Mouse (Mus musculus) frontal cortex, adult 2 months (tissue): ENCODE measurements around the gene Fkbp7. TPM values are rescaled to one million over a fixed set of nuclear protein-coding genes. Genes with fewer than 3 reads are reported as not detected.

ENCODE experiments used
- DNase-seq, 2 experiments: peaks; one replicate each; pipeline ENCODE4 v3.0.0; 2022; ENCODE audit warnings: low spot score in 1 of 2; ENCODE audit errors: extremely low spot score in 1 of 2
- polyA plus RNA-seq: library from polyadenylated mRNA; depleted of rRNA; stranded (reverse); fragments of >200 nt; gene quantifications from 2 replicates; pipeline ENCODE4 v1.2.3, GENCODE M21; 2012; rRNA removed

Gene Fkbp7
- polyA plus RNA-seq: 7.2 and 9.2 TPM in 2 replicates

DNA sequence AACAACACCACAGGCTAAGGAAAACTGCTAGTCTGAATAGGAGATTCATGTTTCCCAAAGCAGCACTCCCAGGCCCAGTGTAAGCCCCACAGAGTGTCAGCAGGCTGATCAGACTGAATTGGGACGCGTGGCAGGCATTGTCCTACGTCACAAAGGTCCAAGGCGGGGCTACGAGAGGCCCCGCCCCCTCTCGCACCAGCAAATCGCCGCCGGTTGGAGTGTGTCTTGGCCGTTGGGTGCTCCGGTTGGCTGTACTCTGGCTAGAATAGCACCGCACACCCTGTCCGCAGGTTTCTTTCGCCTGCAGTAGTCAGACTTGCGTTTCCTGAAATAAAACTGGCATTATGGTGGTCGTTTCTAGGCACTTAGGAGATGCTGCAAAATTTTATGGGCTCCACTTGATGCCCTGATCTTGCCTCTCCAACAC lies at the start of gene Fkbp7:
Gene Fkbp7 (minus strand): TSS at position 151 of the 427 bp plus-strand sequence.
- DNase-seq: peak; percentile 76 to 90

DNA sequence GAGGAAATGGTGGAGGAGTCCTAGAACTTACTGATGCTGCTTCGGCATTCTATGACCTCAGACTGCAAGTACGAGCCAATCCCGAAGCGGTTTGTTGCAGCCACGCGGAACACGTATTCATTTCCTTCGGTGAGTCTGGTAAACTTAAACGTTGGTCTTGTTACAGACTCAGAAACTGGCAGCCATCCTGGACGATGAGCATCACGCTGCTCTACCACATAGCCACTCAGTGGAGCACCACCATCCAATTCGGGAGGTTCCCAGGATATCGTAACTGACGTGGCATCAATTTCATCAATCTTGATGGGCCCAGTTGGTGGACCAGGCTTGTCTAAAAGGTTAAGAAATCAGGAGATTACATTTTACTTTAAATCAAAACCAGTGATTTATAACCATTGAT lies 46.7 kb upstream of the Fkbp7 start:
- DNase-seq: no peak

DNA sequence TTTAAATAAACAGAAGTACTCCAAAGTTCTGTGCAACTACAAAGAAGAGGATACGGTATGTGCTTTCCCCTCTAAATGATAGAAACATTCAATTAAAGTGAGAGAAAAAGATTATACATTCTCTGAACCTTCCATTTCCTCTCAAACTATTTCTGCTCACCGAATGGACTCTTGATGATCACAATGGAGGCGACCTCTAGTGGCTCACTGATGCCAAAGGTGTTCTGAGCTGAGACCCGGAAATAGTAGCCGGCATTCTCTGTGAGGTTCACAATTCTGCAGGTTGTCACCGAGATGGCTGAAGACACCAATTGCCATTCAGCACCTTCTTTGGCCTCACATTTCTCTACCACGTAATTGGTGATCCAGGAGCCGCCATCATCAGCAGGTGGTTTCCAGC lies 42.1 kb upstream of the Fkbp7 start:
- no peak for DNase-seq

DNA sequence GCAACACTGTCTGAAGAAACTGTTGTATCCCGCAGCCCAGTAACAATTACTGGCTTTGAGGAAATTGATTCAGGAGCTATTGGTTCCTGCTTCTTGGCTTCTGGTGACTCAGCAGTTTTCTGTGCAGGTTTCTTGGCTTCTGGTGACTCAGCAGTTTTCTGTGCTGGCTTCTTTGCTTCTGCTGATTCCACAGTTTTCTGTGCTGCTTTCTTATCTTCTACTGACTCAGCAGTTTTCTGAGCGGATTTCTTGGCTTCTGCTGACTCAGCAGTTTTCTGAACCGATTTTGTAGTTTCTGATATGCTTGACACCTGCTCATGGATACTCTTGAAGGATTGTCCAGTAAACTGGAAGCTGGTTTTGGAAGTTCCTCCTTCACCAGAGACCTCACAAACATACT lies 35.6 kb upstream of the Fkbp7 start:
- no peak for DNase-seq

DNA sequence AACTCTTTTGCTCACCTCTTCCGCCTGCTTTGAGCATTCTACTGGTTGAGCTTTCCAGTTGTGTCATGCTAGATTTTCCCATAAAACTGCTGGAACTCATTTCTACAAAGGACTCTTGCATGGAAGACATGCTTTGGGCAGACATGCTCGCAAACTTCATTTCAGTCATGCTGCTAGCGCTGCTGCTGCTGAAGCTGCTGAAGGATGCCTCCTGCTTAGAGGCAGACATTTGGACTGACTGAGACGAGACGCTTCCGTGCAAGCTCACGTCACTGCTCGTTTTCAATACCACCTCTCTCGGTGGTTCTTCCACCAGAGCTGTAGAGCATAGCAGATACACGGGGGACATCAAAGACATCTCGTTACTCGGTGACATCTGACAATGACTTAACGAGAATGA lies 32.7 kb upstream of the Fkbp7 start:
- DNase-seq: no peak

DNA sequence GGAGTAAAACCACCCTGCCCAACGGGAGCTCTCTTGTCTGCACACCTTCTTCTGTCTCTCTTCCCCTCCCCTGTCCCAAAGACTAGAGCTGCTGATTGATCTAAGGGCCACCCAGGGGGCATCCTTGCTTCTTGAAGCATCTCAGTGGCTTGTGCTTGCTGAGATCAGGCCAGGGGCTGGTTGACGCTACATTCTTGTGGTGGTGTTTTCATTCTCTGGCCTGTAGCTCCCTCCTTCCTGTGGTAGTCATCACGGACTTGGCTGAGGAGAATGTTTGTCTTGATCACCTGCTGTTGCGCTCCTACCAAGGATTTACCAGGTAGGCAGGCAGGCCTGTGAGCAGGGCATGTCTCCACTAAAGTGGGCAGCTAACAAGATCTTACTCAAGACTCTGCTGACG lies 29.8 kb upstream of the Fkbp7 start:
- DNase-seq: no peak

DNA sequence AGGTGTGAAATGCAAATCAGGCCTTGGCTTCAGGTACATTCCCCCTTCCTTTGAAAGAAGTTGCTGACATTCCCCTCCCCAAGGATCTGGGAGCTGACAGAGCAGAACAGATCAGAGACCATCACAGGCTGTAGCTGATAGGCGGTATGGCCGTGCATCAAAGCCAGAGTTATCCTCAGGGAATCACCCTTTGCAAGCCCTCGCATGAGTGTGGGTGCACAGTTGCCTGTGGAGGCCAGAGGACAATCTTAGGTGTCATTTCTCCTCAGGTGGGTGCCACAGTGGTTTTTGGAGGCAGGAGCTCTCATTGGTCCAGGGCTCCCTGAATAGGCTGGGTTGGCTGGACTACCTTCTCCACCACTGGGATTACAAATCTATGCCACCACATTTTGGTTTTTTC lies 29.3 kb upstream of the Fkbp7 start:
- no peak for DNase-seq

DNA sequence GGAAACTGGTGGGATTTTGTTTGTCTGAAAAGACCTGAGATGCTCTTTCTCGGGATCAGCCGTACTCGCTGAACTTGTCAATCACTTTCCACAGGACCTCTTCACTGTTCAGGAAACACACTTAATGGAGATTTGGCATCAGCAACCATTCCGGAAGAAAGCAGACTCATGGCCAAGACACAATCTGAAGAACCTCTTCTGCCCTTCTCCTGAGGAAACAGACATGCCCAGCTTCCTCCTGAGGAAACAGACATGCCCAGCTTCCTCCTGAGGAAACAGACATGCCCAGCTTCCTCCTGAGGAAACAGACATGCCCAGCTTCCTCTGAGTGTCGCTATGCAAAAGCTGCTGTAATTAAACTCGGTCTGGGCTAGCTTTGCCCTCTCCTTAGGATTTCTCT lies 22.4 kb upstream of the Fkbp7 start:
- DNase-seq: no peak

DNA sequence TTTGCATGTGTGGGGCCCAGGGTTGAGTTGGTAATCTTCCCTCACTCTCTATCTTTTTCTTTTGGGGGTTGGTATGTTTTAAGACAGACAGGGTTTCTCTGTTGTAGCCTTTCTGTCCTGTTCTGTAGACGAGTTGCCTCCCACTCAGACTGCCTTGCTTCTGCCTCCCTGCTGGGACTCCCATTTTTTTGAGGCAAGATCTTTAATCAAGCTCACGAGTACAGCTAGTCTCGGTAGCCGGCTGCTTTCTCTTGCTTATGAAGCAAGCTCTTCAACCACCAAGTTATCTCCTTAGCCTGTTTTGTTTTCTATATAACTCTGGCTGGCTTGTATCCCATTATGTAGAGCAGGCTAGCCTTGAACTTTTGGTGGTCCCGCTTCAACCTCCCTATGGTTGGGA lies 20.8 kb upstream of the Fkbp7 start:
- DNase-seq: no peak

DNA sequence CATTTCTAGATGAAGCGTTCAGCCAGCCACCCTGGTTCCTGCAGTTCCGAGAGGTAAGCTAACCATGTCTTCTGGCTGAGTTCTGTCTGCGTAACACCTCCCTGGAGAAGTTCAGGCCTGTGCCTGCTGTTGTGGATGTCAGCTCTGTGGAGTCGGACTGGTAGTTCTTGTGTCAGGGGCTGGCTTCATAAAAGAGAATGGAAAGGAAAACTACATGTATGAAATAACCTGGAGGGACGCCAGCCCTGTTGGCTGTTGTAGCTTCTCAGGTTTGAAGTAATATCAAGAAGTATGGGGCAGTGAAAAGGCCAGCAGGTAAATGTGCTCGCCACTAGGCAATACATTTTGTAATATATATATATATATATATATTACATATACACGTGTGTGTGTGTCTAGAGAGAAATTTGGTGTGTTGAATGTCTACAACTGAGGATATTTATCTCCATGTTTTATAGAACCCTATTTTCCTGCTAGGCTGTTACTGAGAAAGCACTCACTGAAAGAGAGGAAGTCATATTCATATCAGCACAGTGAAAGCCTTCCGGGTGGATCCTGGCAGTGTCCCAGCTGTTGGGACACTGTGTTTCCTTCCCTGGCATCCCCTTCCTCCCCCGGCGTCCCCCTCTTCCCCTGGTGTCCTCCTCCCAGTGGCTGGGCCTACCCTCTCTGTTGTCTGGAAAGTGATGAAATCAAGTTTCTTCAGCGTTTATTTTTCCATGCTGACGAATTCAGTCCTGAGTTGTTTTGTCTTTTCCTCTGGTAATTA lies 17.7 kb upstream of the Fkbp7 start:
- no peak for DNase-seq

DNA sequence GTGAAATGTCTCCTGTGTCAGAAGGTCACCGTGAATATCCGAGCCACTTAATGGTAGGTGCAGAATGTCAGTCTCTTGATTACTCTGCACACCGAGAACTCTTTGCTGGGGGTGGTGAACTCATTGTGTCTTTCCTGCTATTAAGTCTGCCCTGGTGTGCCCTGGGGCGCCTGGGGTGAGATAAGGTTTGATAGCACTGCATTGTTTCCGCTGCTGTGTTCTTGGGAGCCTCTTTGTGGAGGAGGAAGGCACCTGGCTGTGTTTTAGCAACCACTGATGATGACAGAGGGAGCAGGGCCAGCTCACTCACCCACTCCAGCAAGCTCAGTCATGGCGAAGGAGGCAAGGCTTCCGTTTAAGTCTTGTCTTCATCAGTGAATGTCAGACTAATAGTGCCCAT lies 15.2 kb upstream of the Fkbp7 start:
- DNase-seq: peak in 1 of 2 experiments; percentile 15

DNA sequence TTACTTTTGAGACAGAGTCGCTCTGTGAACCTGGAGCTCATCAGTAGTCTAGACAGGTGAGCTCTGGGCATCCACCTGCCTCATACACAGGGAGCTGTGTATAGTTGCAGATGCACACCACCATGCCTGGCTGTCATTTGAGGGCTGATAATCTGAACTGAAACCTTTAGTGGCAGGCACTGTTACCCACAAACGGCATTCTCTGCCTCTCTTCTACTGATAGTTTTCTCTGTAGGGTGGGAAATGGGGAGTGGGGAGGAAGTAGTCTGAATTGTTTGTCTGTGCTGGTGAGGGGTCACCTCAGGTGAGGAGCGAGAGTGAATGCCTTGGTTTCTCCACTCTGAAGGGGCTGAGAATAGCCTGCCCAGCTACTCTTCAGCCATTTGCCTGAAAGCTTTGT lies 14.7 kb upstream of the Fkbp7 start:
- no peak for DNase-seq

DNA sequence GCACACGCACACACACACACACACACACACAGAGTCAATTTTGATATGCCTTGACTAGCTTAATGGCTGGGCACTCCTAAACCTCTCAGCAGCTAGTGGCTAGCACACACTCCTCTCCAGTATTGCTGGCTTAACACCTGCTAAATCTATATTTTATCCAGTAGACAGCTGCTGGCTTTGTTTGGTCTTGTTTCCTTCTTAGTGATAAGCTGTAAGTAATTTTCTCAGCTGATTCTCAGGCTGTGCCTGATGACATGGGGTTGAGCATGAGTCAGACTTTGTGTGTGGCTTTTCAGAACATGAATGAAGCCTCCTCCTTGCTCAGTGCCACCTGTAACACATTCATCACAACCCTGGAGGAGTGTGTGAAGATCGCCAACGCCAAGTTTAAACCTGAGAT lies 14.1 kb upstream of the Fkbp7 start:
- peak in 1 of 2 experiments; percentile 32 for DNase-seq

DNA sequence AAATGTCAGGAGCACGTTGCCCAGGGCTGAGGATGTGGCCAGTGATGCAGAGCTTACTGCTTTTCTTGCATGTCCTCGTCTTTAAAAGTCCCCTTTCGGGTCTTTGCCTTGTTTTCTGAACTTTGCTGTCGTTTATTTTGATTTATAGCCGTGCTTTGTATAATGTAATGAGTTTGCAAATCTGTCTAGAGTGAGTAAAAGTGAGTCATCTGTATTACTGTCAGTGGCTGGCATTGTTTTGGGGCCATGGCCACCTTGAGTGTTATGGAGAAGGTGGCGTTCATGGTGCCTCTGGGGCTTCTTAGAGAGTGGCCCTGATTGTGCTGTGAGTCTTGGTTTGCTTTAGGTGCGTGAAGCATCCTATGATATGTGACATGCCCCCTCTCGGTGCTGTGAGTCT lies 9.4 kb upstream of the Fkbp7 start:
- DNase-seq: no peak

DNA sequence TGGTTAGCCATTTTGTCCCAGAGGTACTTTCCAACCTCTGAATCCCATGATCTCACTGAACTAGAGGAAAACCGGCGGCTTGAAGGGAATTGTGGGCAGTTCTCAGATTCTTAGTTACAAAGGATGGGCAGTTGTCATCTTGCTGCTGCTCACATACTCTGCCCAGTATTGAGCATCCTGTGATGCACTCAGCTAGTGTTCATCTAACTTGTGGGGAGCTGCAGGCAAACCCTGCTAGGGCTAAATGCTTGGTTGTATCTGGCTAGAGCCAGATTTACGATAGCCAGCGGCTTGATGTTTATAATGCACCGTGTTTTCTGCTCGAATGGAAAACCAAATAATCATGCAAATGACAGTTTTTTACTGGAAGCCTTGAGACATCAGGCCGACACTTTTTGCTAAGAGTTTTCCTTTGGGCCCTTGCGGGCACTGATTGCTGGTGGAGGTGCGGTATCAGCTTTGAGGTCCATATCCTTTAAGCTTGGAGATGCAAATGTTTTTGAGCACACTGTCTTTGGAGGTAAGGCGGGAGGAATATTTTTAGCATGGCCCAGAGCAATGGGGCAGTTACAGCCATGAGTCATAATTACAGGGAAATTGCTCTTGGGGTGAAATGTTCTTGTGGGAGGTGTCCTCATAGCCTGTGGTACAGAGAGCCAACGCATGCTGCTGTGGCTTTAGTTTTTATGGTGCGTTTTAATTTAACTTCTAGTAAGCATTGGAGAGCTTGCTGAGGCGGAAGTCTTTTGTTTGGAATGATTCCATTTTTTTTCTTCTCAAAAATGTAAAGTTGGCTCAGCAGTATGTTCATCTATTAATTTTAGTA lies 3.7 kb upstream of the Fkbp7 start:
- DNase-seq: no peak

DNA sequence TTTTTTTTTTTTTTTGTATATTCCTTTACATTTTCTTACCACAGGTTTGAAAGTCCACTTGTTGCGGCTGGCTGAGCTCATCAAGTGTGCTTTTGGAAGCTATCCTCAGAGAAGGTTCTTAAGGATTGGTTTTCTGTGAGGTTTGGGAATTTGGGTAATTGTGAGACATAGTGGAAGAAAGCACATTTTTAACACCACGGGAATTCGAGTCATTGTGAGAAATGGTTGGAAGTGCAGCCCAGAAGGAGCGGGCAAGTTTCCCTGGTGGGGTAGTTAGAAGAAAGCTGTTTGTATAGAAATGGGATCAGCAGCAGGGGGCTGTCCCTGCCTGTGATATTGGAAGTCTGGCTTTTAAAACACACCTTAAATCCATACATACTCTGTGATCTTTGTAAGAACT lies 3.0 kb upstream of the Fkbp7 start:
- no peak for DNase-seq

DNA sequence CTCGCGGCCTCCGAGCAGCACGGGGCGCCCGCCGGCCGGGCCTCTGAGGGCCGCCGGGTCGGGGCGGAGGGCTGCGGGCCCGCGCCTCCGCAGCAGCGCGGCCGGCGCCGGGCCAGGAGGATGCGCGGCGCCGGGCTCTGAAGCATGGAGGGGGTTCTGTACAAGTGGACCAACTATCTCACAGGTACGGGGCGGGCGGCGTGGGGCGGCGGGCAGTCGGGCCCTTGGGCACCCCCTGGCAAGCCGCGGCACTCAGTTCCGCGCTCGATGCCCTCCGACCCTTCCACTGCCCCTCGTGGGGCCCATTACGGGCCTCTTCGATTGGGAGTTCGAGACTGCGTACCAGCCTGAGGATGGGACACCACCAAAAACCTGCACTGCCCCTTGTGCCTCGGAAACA lies 2.5 kb upstream of the Fkbp7 start:
- DNase-seq: no peak

DNA sequence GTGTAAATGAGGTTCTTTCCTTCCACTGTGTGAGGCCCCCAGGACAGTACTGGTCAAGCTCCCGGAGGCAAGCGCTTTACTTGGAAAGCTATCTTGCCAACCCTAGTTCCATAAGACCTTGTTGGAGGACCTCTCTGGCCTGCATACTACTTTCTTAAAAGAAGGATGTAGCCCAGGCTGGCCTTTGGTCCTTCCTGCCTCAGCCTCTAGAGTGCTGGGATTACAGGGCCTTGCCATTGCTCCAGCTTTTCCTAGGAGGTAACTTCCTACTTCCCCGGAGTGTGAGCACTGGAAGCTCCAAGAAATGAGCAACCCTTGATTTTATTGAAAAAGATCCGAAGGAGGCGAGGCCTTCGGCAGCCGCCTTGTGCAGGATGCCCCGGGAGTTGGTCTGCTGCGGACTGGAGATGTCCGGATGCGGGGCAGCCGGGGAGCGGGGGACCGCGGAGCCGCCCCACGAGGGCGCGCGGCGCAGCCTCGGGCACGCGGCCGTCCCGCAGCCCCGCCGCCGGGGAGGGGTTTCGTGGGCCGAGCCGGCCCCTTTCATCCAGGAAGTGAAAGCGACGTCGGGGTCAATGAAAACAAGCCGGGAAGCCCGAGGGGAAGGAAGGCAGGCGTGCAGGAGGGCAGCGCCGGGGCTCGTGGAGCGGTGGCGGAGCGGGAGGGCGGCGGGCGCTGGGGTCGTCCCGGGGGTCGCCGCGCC lies 2.0 kb upstream of the Fkbp7 start, which contains the start of gene Plekha3:
Gene Plekha3 (plus strand): TSS at position 557 of the 703 bp plus-strand sequence.
- DNase-seq: peak; percentile 53 to 85

DNA sequence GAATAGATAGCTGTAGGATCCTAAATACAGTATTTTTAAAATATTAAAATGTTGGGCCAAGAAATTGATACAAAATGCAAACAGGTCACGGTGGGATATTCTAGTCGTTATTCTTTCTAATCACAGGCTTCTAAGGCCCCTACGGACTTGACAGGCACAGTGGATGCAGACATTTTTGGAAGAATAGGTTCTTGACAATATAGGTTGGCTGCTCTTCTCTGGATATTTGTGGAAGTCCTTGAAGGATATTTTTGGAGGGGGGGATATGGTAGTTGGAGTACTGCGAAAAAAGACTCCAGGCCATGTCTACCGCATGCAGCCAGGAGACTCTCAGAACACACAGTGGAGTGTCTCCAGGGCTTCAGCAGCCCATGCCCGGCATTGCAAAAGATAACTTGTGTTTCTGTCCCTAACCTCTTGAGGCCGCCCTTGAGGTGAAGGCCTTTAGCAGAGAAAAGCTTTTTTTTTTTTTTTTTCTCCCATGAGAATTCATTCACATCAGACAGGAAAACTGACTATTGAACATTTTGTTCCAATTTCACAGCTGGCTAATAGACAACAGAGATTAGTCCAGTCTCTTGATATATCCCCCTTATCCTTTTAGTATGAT lies 661 bp upstream of the Fkbp7 start:
- peak in 1 of 2 experiments; percentile 20 for DNase-seq

DNA sequence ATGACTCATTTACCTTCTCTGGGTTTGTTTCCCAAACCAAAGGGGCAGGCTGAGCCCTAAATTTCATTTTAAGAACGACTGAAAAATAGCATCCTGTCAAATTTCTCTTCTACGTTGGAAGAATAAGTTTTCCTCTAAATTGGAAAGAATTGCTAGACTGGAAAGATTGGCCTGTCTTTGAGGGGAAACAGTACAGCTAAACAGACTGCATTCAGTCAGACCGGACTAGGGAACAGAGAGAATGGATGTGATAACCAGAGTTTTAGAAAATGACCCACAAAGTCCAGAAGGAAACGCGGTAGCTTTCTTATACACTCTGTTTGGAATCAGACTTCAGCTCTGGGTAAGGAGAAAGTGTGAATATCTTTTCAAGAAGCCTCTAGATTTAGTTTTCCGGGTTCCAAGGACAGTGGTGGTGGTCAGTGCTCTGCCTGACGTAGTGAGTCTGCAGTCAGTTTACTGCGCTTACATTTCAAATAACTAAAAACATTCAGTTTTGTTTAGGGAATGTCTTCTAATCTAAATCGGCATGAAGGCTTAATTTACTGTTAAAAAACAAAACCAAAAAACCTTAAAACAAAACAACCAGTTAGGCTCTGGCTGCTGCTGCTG lies 676 bp downstream of the Fkbp7 start:
- no peak for DNase-seq
